Mouse (Mus musculus) layer of hippocampus, postnatal 25 days (tissue): Measurements from ENCODE around the gene Cfap43. TPM values are rescaled to one million over a fixed set of nuclear protein-coding genes. Genes with fewer than 3 reads are reported as not detected.
A peak's percentile ranks its signal among the peaks of the same experiment; 100 is the strongest.

Experiments used
- DNase-seq, 2 experiments: peaks; one replicate each; pipeline ENCODE4 v3.0.0; 2022; ENCODE audit warnings: mixed read lengths in 2 of 2, low spot score in 1 of 2; ENCODE audit errors: extremely low spot score in 1 of 2
- total RNA-seq, 2 experiments: library from RNA; stranded (reverse); gene quantifications; 2 replicates each; pipeline ENCODE4 v1.2.3; 2021

Cfap43 gene
- total RNA-seq, 2 experiments from 2014 or later = 0.74 to 1.3 TPM

GRCm38 (mm10) chr19:47730691-47731070, 188.4 kb downstream of the Cfap43 start:
- DNase-seq = peak in 1 of 2 experiments; percentile 15

GRCm38 (mm10) chr19:47725643-47726140, 193.4 kb downstream of the Cfap43 start:
- DNase-seq = no peak

DNA sequence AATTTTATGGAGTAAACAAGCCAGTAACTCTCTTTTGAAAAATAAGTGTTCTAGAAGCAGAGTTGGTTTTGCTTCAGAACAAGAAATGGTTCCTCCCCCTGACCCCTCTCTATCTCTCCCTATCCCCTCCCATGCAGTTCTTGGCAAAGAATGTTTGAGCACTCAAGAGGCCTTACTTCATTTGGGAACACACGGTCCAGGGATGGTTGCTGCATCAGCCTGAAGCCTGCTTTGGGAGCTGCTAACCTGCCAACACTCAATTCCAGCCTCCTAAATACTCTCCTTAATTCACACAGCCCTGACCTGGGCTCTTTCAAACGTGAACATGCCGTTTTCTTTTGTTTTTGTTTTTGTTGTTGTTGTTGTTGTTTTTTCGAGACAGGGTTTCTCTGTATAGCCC, 194.2 kb downstream of the Cfap43 start:
- DNase-seq = no peak

DNA sequence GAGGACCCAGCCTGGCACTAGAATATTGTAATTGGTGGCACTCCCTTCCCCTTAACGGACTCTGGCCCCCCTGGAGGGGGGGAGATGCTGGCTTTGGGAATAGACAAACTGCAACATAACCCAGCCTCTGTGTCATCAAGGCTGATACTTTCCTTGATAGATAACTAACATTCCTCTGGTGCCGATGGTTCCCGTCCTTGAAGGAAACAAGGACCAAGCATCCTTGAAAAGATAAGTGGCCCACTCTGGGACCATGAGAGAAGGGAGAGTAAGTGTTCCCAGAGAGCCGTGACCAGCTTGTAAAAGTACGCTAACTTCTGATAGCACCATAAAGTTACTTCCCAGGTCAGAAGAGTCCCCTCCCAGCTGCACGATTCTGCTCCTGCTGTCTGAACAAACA, 196.6 kb downstream of the Cfap43 start:
- no peak for DNase-seq

- no peak for DNase-seq
These were observed 199.9 kb downstream of the Cfap43 start for GRCm38 (mm10) chr19:47719147-47719546.

DNA sequence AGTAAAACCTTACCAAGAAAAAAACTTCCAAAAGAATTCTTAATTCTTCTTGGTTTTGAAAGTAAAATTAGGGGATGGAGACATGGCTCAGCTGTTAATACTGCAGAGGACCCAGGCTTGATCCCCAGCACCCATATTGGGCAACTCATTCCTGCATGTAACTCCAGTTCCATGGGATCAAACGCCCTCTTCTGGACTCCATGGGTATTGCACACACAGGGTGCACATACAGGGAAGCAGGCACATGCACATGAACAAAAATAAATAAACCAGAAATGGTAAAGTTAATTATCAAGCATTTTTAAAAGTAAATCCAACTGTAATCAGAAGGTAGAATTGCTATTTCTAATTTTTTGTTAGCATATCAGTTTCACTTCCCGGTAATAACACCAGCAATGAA, 202.9 kb downstream of the Cfap43 start:
- DNase-seq = no peak

GRCm38 (mm10) chr19:47713457-47713856, 205.6 kb downstream of the Cfap43 start:
- DNase-seq = peak in 1 of 2 experiments; percentile 39

GRCm38 (mm10) chr19:47710376-47710775, 208.7 kb downstream of the Cfap43 start:
- no peak for DNase-seq

DNA sequence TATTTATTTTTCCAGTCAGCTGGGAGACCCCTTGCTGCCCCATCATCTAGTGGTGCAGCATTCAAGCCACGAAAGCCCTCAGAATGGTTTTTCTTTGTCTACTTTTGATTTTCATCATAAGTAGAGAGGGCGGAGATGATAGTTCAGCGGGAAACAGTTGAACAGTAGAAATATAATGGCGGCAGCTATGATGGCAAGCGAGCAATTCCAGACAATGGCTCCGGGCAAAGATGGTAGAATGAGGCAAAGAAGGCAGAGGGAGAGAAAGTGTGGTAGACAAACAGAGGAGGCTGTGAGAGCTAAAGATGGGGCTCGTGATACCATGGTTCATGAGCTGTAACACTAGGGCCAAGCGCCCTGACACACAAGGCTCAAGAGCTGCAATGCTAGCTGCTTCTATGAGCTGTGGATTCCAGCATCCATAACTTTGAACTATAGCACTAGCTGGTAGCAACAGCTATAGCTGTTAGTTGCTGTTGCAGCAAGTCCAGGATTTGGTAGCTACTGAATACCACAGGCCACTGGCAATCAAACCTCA, 213.2 kb downstream of the Cfap43 start:
- no peak for DNase-seq

- no peak for DNase-seq
These were observed 213.9 kb downstream of the Cfap43 start for GRCm38 (mm10) chr19:47705080-47705771.

DNA sequence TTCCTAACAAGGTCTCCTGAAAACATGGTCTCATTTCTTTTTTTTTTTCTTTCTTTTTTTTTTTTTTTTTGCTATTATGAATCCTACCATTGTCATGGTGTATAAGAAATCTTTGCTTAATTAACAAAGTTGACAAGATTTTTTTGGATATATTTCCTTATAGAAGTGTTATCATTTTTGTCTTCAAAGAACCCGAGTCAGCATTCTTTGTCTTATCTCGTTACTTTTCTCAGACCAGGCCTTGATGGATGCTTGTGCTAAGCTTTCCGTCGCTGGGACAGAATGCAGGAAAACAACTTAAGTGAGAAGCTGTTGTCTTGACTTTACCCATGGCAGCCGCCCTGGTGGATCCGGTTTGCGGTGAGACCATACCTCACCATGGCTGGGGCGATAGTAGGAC, 218.6 kb downstream of the Cfap43 start:
- no peak for DNase-seq

- DNase-seq = no peak
These were observed 219.3 kb downstream of the Cfap43 start for GRCm38 (mm10) chr19:47699743-47700142.

- no peak for DNase-seq
These were observed 220.8 kb downstream of the Cfap43 start for GRCm38 (mm10) chr19:47698266-47698665.

DNA sequence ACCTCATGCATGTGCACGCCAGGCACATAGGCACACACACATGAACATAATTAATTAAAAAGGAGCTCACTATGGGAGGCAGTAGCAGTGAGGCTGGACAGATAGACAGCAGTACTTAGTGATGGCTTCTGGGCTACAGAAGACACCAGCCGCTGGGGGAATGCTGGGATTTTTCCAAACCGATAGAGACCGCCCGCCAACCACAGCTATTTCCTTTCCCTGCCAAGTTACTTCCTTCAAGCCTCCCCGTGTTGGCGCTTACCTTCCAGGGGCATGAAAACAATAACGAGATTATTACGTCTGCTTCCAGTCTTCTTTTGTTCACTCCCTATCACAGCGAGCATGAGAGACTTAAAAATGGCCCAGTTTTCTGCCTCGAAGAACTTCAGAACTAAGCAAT, 222.0 kb downstream of the Cfap43 start:
- DNase-seq = no peak

DNA sequence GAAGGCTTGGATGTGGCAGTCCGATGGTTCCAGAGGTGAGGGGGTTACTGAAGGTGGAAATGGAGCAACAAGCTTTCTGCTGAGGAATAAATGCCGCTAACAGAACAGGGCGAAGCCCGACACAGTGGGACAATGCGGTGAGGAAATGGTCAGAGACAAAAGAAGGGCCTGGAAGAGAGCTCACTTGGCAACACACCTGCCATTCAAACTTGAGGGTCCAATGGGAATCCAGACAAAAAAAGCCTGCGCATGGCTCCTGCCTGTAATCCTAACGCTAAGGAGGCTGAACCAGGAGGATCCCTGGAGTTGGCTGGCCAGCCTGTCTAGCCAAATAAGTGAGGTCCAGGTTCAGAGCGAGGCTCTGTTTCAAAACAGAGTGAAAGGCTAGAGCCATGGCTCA, 222.7 kb downstream of the Cfap43 start:
- DNase-seq = no peak

- DNase-seq = no peak
These were observed 223.4 kb downstream of the Cfap43 start for GRCm38 (mm10) chr19:47695725-47696124.

GRCm38 (mm10) chr19:47691994-47692393, 227.1 kb downstream of the Cfap43 start, which contains the start of gene Col17a1:
Col17a1 (minus strand) TSS chr19:47692094.
- no peak for DNase-seq

DNA sequence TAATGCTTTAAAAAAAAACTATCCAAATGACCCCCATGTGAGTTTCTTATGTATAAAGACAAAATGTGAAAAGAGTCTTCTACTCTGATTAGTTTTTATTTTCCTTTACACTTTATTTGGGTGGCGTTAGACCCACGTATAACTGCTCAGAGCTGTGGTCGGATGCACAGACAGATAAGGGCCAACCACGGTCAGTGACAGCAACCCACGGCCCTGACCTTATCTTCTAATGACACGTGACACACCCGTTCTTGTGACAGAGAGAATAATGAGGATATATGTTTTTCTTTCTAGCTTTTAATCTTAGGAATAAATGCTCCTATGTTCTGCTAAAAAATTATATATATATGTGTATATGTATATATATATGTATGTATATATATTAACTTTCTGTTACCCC, 229.5 kb downstream of the Cfap43 start:
- no peak for DNase-seq
